Mouse (Mus musculus) heart, postnatal 0 days (tissue): ENCODE measurements at regions not wholly inside any gene's neighbourhood (a gene's known extent, or its start where the extent isn't known, plus 50 kb on each side); places are given as distances from the start of the nearest gene placed in this dataset.

ENCODE experiments used
- ATAC-seq: fragments of 200-750 bp; cut with Nextera tagmentation; 2 replicates; pipeline ENCODE4 v1.8.0; 2017; ENCODE audit warnings: low read depth, moderate number of reproducible peaks, moderate library complexity; ENCODE audit not compliant: insufficient read depth
- DNase-seq: peaks from one replicate; pipeline ENCODE4 v3.0.0-alpha.2; 2016; ENCODE audit warnings: low spot score
- H3K27ac ChIP-seq: fragments of 300-500 bp; sonication (generic); 2 replicates; pipeline ENCODE4 v1.5.1; 2014; ENCODE audit warnings: low read depth, mild to moderate bottlenecking
- H3K27me3 ChIP-seq: fragments of 300-500 bp; sonication (generic); 2 replicates; pipeline ENCODE4 v1.6.1; 2014; ENCODE audit warnings: low read length, mixed read lengths; ENCODE audit not compliant: control insufficient read depth, insufficient read depth
- H3K36me3 ChIP-seq: fragments of 300-500 bp; sonication (generic); replicated peaks from 2 replicates; pipeline ENCODE4 v1.6.1; 2014; ENCODE audit warnings: low read length, mixed read lengths; ENCODE audit not compliant: control insufficient read depth, insufficient read depth
- H3K4me1 ChIP-seq: fragments of 300-500 bp; sonication (generic); 2 replicates; pipeline ENCODE4 v1.6.1; 2014; ENCODE audit warnings: antibody characterized with exemption; ENCODE audit not compliant: control insufficient read depth, insufficient read depth
- H3K4me2 ChIP-seq: fragments of 300-500 bp; sonication (generic); 2 replicates; pipeline ENCODE4 v1.6.1; 2014; ENCODE audit warnings: low read depth, mild to moderate bottlenecking, low read length, moderate library complexity
- H3K4me3 ChIP-seq: fragments of 300-500 bp; sonication (generic); 2 replicates; pipeline ENCODE4 v1.5.1; 2014; ENCODE audit warnings: low read depth, low read length
- H3K9ac ChIP-seq: fragments of 300-500 bp; sonication (generic); replicated peaks from 2 replicates; pipeline ENCODE4 v1.6.1; 2014; ENCODE audit warnings: low read depth, low read length, mixed read lengths
- H3K9me3 ChIP-seq: fragments of 300-500 bp; sonication (generic); replicated peaks from 2 replicates; pipeline ENCODE4 v1.6.1; 2016; ENCODE audit warnings: low read length; ENCODE audit not compliant: control insufficient read depth
- CTCF ChIP-seq: IDR thresholded peaks from 2 replicates; pipeline ENCODE4 v1.5.1; 2016; ENCODE audit warnings: antibody characterized with exemption, control low read depth, low read depth
- EP300 ChIP-seq: IDR thresholded peaks from 2 replicates; pipeline ENCODE4 v1.6.1; 2016; ENCODE audit warnings: antibody characterized with exemption, low read depth
- WGBS: fragments of 180-500 bp; shearing (Covaris S2); extraction: QIAGEN DNeasy Blood & Tissue Kit; methylation state at CpG from one replicate; pipeline ENCODE4 v1.1.7; 2014; 5-methylcytosine and 5-hydroxymethylcytosine counted together

DNA sequence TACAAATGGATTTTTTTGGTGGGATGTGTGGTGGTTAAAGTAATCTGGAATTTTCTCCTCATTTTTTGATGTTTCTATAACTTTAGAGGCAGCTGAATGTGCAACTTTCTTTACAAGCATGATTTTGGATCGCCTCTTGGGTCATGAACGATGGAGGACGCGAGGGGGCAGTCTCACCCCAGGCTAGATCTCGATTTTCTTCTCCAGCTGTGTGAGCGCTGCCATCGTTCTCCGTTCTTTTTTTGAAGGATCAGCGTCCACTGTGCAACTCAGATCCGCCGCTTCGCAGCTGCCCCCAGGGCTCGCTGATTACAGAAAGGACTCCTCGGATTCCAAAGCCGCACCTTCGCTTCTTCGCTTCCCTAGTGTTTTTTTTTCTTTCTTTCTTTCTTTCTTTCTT lies 63.4 kb upstream of the Got2 start:
- peak; percentile 76 for DNase-seq
- no peaks in the 10 kb centered on the region for H3K4me1 ChIP-seq
- H3K36me3 ChIP-seq: no peaks in the 10 kb centered on the region
- H3K9ac ChIP-seq: no peak overlapping the region
- TF ChIP-seq CTCF (peak; percentile 77), EP300 (no peak)
- H3K27ac ChIP-seq: no peak overlapping the region
- H3K4me2 ChIP-seq: peak overlapping the region; percentile 51
- H3K4me3 ChIP-seq: peak overlapping the region; percentile 26
- H3K9me3 ChIP-seq: no peaks in the 10 kb centered on the region
- peak; percentile 75 for ATAC-seq
- WGBS: under 1% methylated on average over 17 of the region's 17 CpGs
- 0 out of 2 replicates have a peak, but pooled peaks cover 9% of the 10 kb centered on the region for H3K27me3 ChIP-seq
